Mouse (Mus musculus): ENCODE data around the gene Hspd1. TPM values are rescaled to one million over a fixed set of nuclear protein-coding genes. Genes with fewer than 3 reads are reported as not detected.

Gene Hspd1
- polyA plus RNA-seq, 1 experiment from 2014 or later: 512 TPM

DNA sequence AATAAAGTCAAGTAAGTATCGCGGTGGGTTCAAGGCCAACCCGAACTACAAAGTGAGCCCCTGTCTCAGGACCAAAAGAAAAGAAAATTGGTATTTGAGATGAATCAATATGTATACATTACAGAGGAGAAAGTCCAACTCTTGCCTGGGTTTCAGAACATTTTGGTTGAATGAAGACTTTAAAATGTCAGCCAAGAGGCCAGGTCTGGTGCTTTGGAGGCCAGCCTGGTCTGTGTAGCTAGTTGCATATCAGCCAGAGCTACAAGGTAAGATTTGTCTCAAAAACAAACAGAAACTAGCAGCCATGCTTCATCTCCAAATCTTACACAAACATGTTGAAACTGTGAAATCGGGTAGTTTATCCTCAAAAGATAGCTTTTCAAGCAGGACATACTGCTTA lies 34.4 kb downstream of the Hspd1 start:
- WGBS: 72% methylated on average over 4 of the region's 4 CpGs
- H3K36me3 ChIP-seq (ENCODE audit: control insufficient read depth, insufficient read depth): peaks cover 6% of the 10 kb centered on the region; the same call in 1 of the 2 replicates
- H3K4me2 ChIP-seq (ENCODE audit: low read depth, low read length): peak overlapping the region; percentile 76
- no peaks in the 10 kb centered on the region for H3K27me3 ChIP-seq (ENCODE audit: control insufficient read depth, insufficient read depth, low read length)
- peaks cover 14% of the 10 kb centered on the region for H3K4me1 ChIP-seq (ENCODE audit: control insufficient read depth, insufficient read depth, low read length)
- H3K9me3 ChIP-seq (replicated peaks; ENCODE audit: control insufficient read depth, low read length): no peaks in the 10 kb centered on the region
- H3K4me3 ChIP-seq (ENCODE audit: low read length): peak overlapping the region; percentile 85
- H3K9ac ChIP-seq (ENCODE audit: low read length): peak overlapping the region; percentile 71
- H3K27ac ChIP-seq (ENCODE audit: low read length): 0 out of 2 replicates have a peak overlapping the region, but pooled peaks have one; percentile 90
- ATAC-seq (replicated peaks; ENCODE audit: extremely low read depth, insufficient read depth, low FRiP score): no peak

DNA sequence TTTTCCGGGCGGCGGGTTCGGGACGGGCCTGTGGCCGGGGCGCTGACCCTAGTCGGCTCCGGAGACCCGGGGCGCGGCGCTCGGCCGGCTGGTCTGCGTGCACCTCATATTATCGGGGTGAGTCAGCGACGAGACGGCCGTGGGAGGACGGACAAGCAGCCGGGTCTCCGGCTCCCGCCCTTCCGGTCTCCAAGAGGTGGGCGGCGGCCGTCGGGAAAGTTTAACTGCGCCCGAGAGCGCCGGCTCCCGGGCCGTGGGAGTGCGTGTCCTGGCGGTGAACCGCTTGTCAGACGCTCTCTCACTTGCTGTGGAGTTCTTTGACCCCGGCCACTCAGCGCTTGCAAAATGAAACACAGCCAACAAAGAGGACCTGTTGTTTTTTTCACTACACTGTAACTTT lies 35.0 kb downstream of the Hspd1 start:
- Histone ChIP-seq H3K9me3 (replicated peaks; ENCODE audit: control insufficient read depth, low read length) (no peaks in the 10 kb centered on the region), H3K9ac (ENCODE audit: low read length) (peak overlapping the region; percentile 71), H3K4me2 (ENCODE audit: low read depth, low read length) (peak overlapping the region; percentile 76), H3K4me1 (ENCODE audit: control insufficient read depth, insufficient read depth, low read length) (peaks cover 14% of the 10 kb centered on the region), H3K4me3 (ENCODE audit: low read length) (peak overlapping the region; percentile 85), H3K36me3 (ENCODE audit: control insufficient read depth, insufficient read depth) (peaks cover 6% of the 10 kb centered on the region; the same call in 1 of the 2 replicates), H3K27ac (ENCODE audit: low read length) (peak overlapping the region; percentile 90), H3K27me3 (ENCODE audit: control insufficient read depth, insufficient read depth, low read length) (no peaks in the 10 kb centered on the region)
- under 1% methylated on average over 42 of the region's 42 CpGs for WGBS
- ATAC-seq (replicated peaks; ENCODE audit: extremely low read depth, insufficient read depth, low FRiP score): peak; percentile 49

DNA sequence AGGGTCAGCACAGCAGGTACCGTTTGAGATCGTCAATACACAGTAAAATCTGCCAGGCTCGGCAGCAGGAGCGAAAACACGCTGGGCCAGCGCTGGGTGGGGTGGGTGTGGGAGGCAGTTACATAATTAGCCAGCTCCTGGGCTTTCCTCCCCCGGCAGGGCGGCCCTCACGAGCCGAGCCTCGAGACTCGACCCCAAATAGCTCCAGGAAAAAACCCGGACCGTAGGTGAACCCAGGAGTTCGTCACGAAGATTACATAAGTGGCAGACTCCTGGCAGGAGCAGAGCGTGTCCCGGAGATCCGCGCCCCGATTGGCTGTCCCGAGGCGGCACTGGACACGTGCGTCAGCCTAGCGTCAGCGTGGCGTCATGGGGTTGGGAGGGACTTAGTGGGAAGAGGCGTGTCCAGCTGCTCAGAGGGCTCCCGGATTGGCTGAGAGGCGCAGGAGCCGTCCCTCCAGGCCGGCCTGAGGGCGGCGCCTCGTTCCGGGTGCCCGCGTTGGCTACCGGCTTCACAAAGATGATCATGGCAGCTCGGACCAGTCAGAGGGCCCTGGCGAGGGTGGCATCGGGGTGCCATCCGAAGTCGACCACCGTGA lies 35.6 kb downstream of the Hspd1 start, which contains the start of gene Coq10b:
TSS of gene Coq10b (plus strand) at position 416 of the 599 bp plus-strand sequence.
- Histone ChIP-seq H3K27me3 (ENCODE audit: control insufficient read depth, insufficient read depth, low read length) (no peaks in the 10 kb centered on the region), H3K4me1 (ENCODE audit: control insufficient read depth, insufficient read depth, low read length) (peaks cover 14% of the 10 kb centered on the region), H3K4me3 (ENCODE audit: low read length) (peak within 1 kb of the TSS; percentile 85), H3K36me3 (ENCODE audit: control insufficient read depth, insufficient read depth) (peaks cover 6% of the 10 kb centered on the region; the same call in 1 of the 2 replicates), H3K27ac (ENCODE audit: low read length) (peak within 1 kb of the TSS; percentile 90), H3K9me3 (replicated peaks; ENCODE audit: control insufficient read depth, low read length) (no peaks in the 10 kb centered on the region), H3K4me2 (ENCODE audit: low read depth, low read length) (peak within 1 kb of the TSS; percentile 93), H3K9ac (ENCODE audit: low read length) (peak within 1 kb of the TSS; percentile 76)
- peak; percentile 100 for ATAC-seq (replicated peaks; ENCODE audit: extremely low read depth, insufficient read depth, low FRiP score)
- under 1% methylated on average over 46 of the region's 46 CpGs for WGBS

DNA sequence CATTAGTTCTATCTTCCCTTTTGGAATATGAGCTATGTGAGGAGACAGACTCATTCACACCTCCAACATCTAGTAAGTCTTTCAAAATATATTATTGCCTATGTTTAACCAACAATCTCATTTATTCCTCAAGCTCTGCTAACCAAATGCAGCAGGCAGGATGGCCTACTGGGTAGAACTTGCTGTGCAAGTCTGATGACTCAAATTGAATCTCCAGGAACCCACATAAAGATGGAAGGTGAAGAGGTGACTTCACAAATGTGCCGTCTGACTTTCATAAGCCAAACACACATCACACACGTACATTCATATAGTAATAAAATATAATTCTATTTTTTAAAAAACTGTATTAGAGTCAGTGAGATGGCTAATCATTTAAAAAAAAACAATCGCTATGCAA lies 36.4 kb downstream of the Hspd1 start:
- Histone ChIP-seq H3K4me3 (ENCODE audit: low read length) (peak overlapping the region; percentile 85), H3K27ac (ENCODE audit: low read length) (no peak overlapping the region), H3K4me2 (ENCODE audit: low read depth, low read length) (peak overlapping the region; percentile 93), H3K36me3 (ENCODE audit: control insufficient read depth, insufficient read depth) (peaks cover 2% of the 10 kb centered on the region; the same call in 1 of the 2 replicates), H3K9ac (ENCODE audit: low read length) (no peak overlapping the region), H3K9me3 (replicated peaks; ENCODE audit: control insufficient read depth, low read length) (no peaks in the 10 kb centered on the region), H3K4me1 (ENCODE audit: control insufficient read depth, insufficient read depth, low read length) (peaks cover 14% of the 10 kb centered on the region), H3K27me3 (ENCODE audit: control insufficient read depth, insufficient read depth, low read length) (no peaks in the 10 kb centered on the region)
- 78% methylated on average over 3 of the region's 3 CpGs for WGBS
- no peak for ATAC-seq (replicated peaks; ENCODE audit: extremely low read depth, insufficient read depth, low FRiP score)

DNA sequence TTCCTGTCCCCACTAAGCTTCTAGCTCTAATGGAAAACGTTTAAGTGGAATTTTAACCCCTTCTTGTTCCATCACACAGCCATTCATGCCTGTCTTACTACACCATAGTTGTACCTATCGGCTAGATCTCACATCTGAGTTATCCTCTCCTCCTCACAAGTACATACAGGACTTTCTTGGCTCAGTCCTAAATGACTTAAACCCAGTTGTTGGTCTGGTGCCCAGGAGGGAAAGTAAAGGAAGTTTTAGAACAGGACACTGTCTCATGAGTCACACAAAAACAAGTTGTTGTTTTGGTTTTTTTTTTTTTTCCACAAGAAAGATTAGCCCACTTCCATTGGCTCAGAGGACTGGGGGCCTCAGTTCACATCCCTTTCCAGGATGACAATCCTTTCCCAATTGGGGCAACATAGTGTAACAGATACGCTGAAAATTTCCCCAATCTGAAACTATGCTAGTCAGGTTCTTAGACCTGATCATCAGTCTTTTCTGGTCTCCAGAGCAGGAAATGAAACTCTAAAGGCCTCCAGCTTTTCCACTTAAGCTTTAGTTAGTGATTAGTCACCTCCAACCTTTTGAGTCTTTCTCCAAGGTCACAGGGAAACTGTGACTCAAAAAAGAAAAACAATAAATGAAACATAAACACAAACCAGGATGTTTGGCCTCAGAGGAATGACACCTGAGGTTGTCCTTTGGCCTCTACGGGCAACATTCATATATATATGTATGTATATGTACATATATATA lies 39.0 kb downstream of the Hspd1 start:
- Histone ChIP-seq H3K9me3 (replicated peaks; ENCODE audit: control insufficient read depth, low read length) (no peaks in the 10 kb centered on the region), H3K4me1 (ENCODE audit: control insufficient read depth, insufficient read depth, low read length) (peaks cover 10% of the 10 kb centered on the region; the same call in 1 of the 2 replicates), H3K4me2 (ENCODE audit: low read depth, low read length) (no peak overlapping the region), H3K27ac (ENCODE audit: low read length) (no peak overlapping the region), H3K9ac (ENCODE audit: low read length) (no peak overlapping the region), H3K4me3 (ENCODE audit: low read length) (no peak overlapping the region), H3K27me3 (ENCODE audit: control insufficient read depth, insufficient read depth, low read length) (no peaks in the 10 kb centered on the region), H3K36me3 (ENCODE audit: control insufficient read depth, insufficient read depth) (no peaks in the 10 kb centered on the region)
- WGBS: 60% methylated on average over 4 of the region's 4 CpGs
- no peak for ATAC-seq (replicated peaks; ENCODE audit: extremely low read depth, insufficient read depth, low FRiP score)

DNA sequence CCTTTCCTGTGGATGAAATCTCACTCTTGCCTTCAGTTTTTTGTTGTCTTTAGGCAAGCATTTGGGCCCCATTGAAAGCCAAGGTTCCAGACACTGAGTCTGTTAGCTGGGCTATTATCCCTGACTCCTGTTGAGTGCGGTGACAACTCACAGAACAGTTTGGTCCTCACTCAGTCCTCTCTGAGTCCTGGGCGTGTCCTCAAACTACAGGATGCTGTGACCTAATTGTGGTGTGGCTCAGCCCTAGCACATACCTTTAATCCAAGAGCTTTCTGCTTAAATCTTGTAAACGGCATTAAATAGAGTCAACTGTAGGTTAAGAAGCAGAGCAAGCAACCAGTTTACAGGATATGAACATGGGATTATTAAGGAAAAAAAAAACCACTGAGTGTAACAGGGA lies 44.9 kb downstream of the Hspd1 start:
- 70% methylated on average over 3 of the region's 3 CpGs for WGBS
- Histone ChIP-seq H3K27me3 (ENCODE audit: control insufficient read depth, insufficient read depth, low read length) (no peaks in the 10 kb centered on the region), H3K4me1 (ENCODE audit: control insufficient read depth, insufficient read depth, low read length) (no peaks in the 10 kb centered on the region)

DNA sequence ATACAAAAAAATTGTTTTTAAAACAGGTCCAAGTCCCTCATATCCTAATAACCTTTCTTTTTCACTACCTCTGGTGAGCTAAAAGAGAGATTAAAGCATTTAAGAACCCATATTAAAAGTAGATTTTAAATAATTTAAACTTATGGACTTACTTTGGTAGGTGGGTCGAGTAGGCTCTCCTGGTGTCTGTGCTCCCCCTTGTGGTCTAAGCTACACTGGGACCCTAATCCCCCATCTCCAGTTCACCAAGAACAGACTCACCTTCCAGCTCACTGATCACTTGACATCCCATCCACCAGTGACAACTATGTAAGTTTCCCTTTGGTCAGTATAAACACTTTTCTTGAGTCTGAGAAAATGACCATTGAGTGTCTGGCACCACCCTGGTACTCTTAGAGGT lies 45.8 kb downstream of the Hspd1 start:
- no peaks in the 10 kb centered on the region for H3K4me1 ChIP-seq (ENCODE audit: control insufficient read depth, insufficient read depth, low read length)
- H3K27ac ChIP-seq (ENCODE audit: low read length): no peak overlapping the region
- no peaks in the 10 kb centered on the region for H3K36me3 ChIP-seq (ENCODE audit: control insufficient read depth, insufficient read depth)
- H3K9me3 ChIP-seq (replicated peaks; ENCODE audit: control insufficient read depth, low read length): peaks cover 10% of the 10 kb centered on the region; the same call in 1 of the 2 replicates
- H3K4me2 ChIP-seq (ENCODE audit: low read depth, low read length): no peak overlapping the region
- H3K4me3 ChIP-seq (ENCODE audit: low read length): no peak overlapping the region
- WGBS: 54% methylated on average over 1 of the region's 1 CpGs
- H3K27me3 ChIP-seq (ENCODE audit: control insufficient read depth, insufficient read depth, low read length): no peaks in the 10 kb centered on the region
- ATAC-seq (replicated peaks; ENCODE audit: extremely low read depth, insufficient read depth, low FRiP score): no peak
- H3K9ac ChIP-seq (ENCODE audit: low read length): no peak overlapping the region

More for the DNA sequence above, 44.9 kb downstream of the Hspd1 start:
- ATAC-seq (replicated peaks; ENCODE audit: extremely low read depth, insufficient read depth, low FRiP score): no peak
- no peak overlapping the region for H3K9ac ChIP-seq (ENCODE audit: low read length)
- H3K4me3 ChIP-seq (ENCODE audit: low read length): no peak overlapping the region
- H3K4me2 ChIP-seq (ENCODE audit: low read depth, low read length): no peak overlapping the region
- H3K36me3 ChIP-seq (ENCODE audit: control insufficient read depth, insufficient read depth): no peaks in the 10 kb centered on the region
- H3K27ac ChIP-seq (ENCODE audit: low read length): no peak overlapping the region
- H3K9me3 ChIP-seq (replicated peaks; ENCODE audit: control insufficient read depth, low read length): peaks cover 10% of the 10 kb centered on the region; the same call in 1 of the 2 replicates

DNA sequence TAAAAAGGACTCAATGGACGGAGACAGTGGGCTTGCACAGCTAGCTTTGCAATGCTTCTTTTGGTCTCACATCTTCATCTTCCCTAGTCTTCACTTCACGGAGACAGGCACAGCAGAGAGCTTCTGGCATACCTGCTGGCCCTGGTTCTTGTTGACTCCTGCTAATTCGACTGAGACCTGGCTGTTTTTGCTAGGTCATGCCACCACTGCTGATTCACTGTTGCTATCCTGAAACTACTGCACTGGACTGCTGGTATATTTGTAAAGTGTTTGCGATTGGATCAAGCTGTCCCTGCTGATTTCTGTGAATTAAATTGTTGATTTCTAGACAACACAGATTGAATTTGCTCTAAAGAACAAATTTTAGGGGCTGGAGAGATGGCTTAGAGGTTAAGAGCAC lies 46.4 kb downstream of the Hspd1 start:
- Histone ChIP-seq H3K9me3 (replicated peaks; ENCODE audit: control insufficient read depth, low read length) (peaks cover 10% of the 10 kb centered on the region; the same call in 1 of the 2 replicates), H3K4me3 (ENCODE audit: low read length) (no peak overlapping the region), H3K4me2 (ENCODE audit: low read depth, low read length) (no peak overlapping the region), H3K9ac (ENCODE audit: low read length) (no peak overlapping the region), H3K27ac (ENCODE audit: low read length) (no peak overlapping the region), H3K36me3 (ENCODE audit: control insufficient read depth, insufficient read depth) (no peaks in the 10 kb centered on the region), H3K4me1 (ENCODE audit: control insufficient read depth, insufficient read depth, low read length) (no peaks in the 10 kb centered on the region), H3K27me3 (ENCODE audit: control insufficient read depth, insufficient read depth, low read length) (no peaks in the 10 kb centered on the region)
- ATAC-seq (replicated peaks; ENCODE audit: extremely low read depth, insufficient read depth, low FRiP score): no peak
- WGBS: 79% methylated on average over 4 of the region's 4 CpGs

DNA sequence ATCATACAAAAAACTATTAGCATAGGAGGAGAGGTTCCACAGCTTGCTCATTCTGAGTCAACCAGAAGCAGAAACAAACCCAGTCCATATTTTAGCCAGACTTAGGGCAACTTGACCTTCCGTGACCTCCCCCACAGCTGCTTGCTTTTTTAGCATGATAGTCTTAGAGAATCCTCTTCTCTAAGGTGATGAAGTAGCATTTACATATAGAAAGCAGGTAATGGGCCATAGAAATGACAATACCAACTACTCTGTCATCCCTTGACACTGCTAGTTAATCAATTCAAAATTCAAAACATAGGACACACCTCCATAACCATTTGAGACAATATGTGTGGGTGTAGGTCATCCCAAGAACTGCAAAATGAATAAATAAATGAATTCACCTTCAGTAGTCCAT lies 48.1 kb downstream of the Hspd1 start:
- 77% methylated on average over 1 of the region's 1 CpGs for WGBS

More for the DNA sequence above, 48.1 kb downstream of the Hspd1 start:
- Histone ChIP-seq H3K27me3 (ENCODE audit: control insufficient read depth, insufficient read depth, low read length) (no peaks in the 10 kb centered on the region), H3K36me3 (ENCODE audit: control insufficient read depth, insufficient read depth) (no peaks in the 10 kb centered on the region), H3K9me3 (replicated peaks; ENCODE audit: control insufficient read depth, low read length) (peaks cover 10% of the 10 kb centered on the region; the same call in 1 of the 2 replicates), H3K9ac (ENCODE audit: low read length) (no peak overlapping the region), H3K4me3 (ENCODE audit: low read length) (no peak overlapping the region), H3K4me2 (ENCODE audit: low read depth, low read length) (no peak overlapping the region), H3K27ac (ENCODE audit: low read length) (no peak overlapping the region), H3K4me1 (ENCODE audit: control insufficient read depth, insufficient read depth, low read length) (no peaks in the 10 kb centered on the region)
- no peak for ATAC-seq (replicated peaks; ENCODE audit: extremely low read depth, insufficient read depth, low FRiP score)
